Mouse (Mus musculus): Measurements from ENCODE around the gene Mbd5.

DNA sequence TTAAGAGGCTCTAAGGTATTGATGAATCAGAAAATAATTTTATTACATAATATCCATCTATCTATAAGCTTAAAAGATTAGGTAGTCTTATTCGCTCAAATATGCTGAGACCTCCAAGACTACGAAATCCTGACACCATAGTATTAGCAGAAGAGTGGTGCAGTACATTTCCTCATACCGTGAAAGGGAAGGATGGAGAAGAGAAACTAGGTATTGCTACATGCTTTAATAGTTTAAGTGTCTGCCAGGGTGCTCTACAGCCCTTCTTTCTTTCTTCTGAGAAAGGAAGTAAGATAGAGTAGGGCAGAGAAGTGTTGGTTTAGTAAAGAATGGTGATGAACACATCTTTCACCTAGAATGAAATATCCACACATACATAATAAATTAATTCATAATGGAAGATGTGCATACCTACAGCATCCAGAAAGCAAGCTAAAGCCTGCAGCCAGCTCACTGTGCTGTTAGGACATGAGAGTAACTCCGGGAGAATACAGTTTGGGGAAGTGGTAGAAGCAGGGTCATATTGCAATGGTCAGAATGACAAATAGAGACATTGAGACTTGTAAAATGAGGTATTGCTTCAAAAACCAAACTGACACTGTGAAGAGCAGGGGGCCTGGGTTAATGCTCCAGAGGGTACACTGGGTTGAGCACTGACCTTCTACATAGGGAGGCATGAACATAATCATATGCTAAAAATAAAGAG is 326.9 kb downstream of the Mbd5 start:
- TF ChIP-seq CTCF (IDR thresholded peaks at IDR 0.05), result no peak
- TF ChIP-seq EP300 (IDR thresholded peaks at IDR 0.05), result no peak

All from lung, postnatal 0 days (tissue).